Mouse (Mus musculus) left cerebral cortex, adult 2 months (tissue): ENCODE results near the gene Nsun3. TPM values are rescaled to one million over a fixed set of nuclear protein-coding genes. Genes with fewer than 3 reads are reported as not detected.

Source experiments
- DNase-seq, 2 experiments: peaks; one replicate each; pipeline ENCODE4 v3.0.0; 2021 to 2022; ENCODE audit warnings: low spot score in 2 of 2, mixed read lengths in 1 of 2; ENCODE audit errors: extremely low spot score in 1 of 2
- H3K27ac ChIP-seq: fragments of 200-600 bp; 2 replicates; pipeline ENCODE4 v1.8.1; 2022
- H3K4me3 ChIP-seq: fragments of 200-600 bp; 2 replicates; pipeline ENCODE4 v1.8.1; 2022
- CTCF ChIP-seq: fragments of 200-600 bp; IDR thresholded peaks from 2 replicates; pipeline ENCODE4 v1.8.1; 2022; ENCODE audit warnings: antibody characterized with exemption, mild to moderate bottlenecking, moderate library complexity
- intact Hi-C: fragments of 180-260 bp; cut with DNase I; formaldehyde crosslinking; loops from one replicate; pipeline ENCODE4 v1.15.1; 2025
- long read RNA-seq, 2 experiments: library from polyadenylated mRNA; stranded (forward); transcript quantifications; one replicate each; pipeline ENCODE4 v2.0.0; 2021; ENCODE audit warnings: borderline mapping rate in 2 of 2
- total RNA-seq, 2 experiments: library from RNA; stranded (reverse); gene quantifications; 2 replicates each; pipeline ENCODE4 v1.2.3; 2021

Nsun3 gene
- 10 to 100 TPM in 1 of 2 experiments, 1 to 10 TPM in 1; 8.2 to 12.7 TPM for total RNA-seq
- long read RNA-seq, experiment 1, partial matches to known transcripts = 0 of 4 reads
- long read RNA-seq, experiment 1, other reads (novel, unspliced or antisense) = 1 of 4 reads
- long read RNA-seq, experiment 2 = 0 reads

GRCm38 (mm10) chr16:62786621-62787331 lies at the start of gene Nsun3:
TSS of gene Nsun3 (minus strand) at chr16:62786818.
- H3K27ac ChIP-seq = peak within 1 kb of the TSS; percentile 89
- H3K4me3 ChIP-seq = peak within 1 kb of the TSS; percentile 59
- DNase-seq = peak; percentile 87 to 91
- no peak; the same call in 1 of the 2 replicates for TF ChIP-seq CTCF
- intact Hi-C loops = loop anchor here (5.0 kb wide), 1 partner anchor 41 kb away; no protein-coding TSS in a partner anchor

- intact Hi-C loops = no loop called here
- Histone ChIP-seq H3K27ac (no peak overlapping the region), H3K4me3 (no peak overlapping the region)
- DNase-seq = no peak
- no peak for TF ChIP-seq CTCF
These were observed 47.6 kb upstream of the Nsun3 start for GRCm38 (mm10) chr16:62834016-62834735.

- no peak for DNase-seq
- H3K27ac ChIP-seq = no peak overlapping the region
These were observed 45.9 kb upstream of the Nsun3 start for GRCm38 (mm10) chr16:62832481-62832880.

GRCm38 (mm10) chr16:62832027-62832426 lies 45.4 kb upstream of the Nsun3 start:
- DNase-seq = no peak
- H3K27ac ChIP-seq = no peak overlapping the region
- H3K4me3 ChIP-seq = no peak overlapping the region
- TF ChIP-seq CTCF = no peak
- intact Hi-C loops = no loop called here

More at GRCm38 (mm10) chr16:62832481-62832880, 45.9 kb upstream of the Nsun3 start:
- intact Hi-C loops = no loop called here
- H3K4me3 ChIP-seq = no peak overlapping the region
- peak; percentile 78 for TF ChIP-seq CTCF

GRCm38 (mm10) chr16:62826156-62827001 lies 39.8 kb upstream of the Nsun3 start:
- no peak overlapping the region for H3K4me3 ChIP-seq
- H3K27ac ChIP-seq = no peak overlapping the region
- TF ChIP-seq CTCF = peak; percentile 88
- intact Hi-C loops = loop anchor here (5.0 kb wide), 1 partner anchor 39 kb away; the partner anchor contains the start of gene Nsun3
- no peak for DNase-seq

GRCm38 (mm10) chr16:62822472-62822871 lies 35.9 kb upstream of the Nsun3 start:
- no peak for DNase-seq
- intact Hi-C loops = no loop called here
- no peak overlapping the region for H3K27ac ChIP-seq
- TF ChIP-seq CTCF = no peak
- H3K4me3 ChIP-seq = no peak overlapping the region

- Histone ChIP-seq H3K4me3 (no peak within 1 kb of the TSS), H3K27ac (no peak within 1 kb of the TSS)
- intact Hi-C loops = no loop called here
- DNase-seq = no peak
- no peak for TF ChIP-seq CTCF
These were observed 27.9 kb upstream of the Nsun3 start, which contains the start of gene Stx19 for GRCm38 (mm10) chr16:62814491-62814890. TSS of gene Stx19 (plus strand) at chr16:62814676.

- intact Hi-C loops = no loop called here
- no peak for DNase-seq
- Histone ChIP-seq H3K27ac (no peak overlapping the region), H3K4me3 (no peak overlapping the region)
- no peak for TF ChIP-seq CTCF
These were observed 27.2 kb upstream of the Nsun3 start for GRCm38 (mm10) chr16:62813790-62814189.

GRCm38 (mm10) chr16:62810855-62811254 lies 24.2 kb upstream of the Nsun3 start:
- H3K4me3 ChIP-seq = no peak overlapping the region
- intact Hi-C loops = no loop called here
- DNase-seq = no peak
- H3K27ac ChIP-seq = no peak overlapping the region
- no peak for TF ChIP-seq CTCF

- intact Hi-C loops = no loop called here
- no peak for DNase-seq
- no peak overlapping the region for H3K4me3 ChIP-seq
These were observed 20.8 kb upstream of the Nsun3 start for GRCm38 (mm10) chr16:62807249-62807979.

GRCm38 (mm10) chr16:62804621-62805020 lies 18.0 kb upstream of the Nsun3 start:
- no peak for TF ChIP-seq CTCF
- intact Hi-C loops = no loop called here
- no peak for DNase-seq
- H3K27ac ChIP-seq = no peak overlapping the region
- no peak overlapping the region for H3K4me3 ChIP-seq

More at GRCm38 (mm10) chr16:62807249-62807979, 20.8 kb upstream of the Nsun3 start:
- H3K27ac ChIP-seq = no peak overlapping the region
- no peak for TF ChIP-seq CTCF
